Comparison of ENCODE assay signal across 24 mouse cellular contexts in the genomic region with DNA sequence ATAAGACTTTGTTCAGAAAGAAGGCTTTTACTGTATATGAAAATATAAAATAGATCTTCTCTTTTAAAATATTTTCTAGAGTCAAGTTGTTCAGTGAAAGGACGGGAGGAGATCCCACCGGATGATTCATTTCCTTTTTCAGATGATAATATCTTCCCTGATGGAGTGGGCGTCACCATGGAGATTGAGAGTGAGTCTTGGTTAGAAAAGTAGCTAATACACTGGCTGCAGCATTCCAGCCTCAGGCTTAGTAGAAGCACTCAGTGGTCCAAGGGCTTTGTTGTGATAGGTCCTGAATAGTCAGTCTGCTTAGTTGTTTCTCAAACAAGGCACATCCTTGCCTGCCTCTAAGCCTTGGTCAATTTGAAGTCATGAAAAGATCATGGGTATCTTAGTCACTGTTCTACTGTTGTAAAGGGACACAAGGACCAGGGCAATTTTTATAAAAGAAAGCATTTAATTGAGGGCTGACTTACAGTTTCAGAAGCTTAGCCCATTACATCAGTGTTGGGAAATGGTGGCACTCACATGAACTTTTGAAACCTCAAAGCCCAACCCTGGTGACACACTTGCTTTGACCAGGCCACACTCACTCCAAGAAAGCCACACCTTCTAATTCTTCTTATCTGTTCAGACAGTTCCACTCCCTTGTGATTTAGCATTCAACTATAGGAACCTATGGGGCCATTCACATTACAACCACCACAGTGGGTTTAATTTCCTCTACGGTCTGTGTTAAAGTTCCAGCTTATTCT. TPM values are rescaled to one million over a fixed set of nuclear protein-coding genes. Genes with fewer than 3 reads are reported as not detected.
DNase-seq lines count a peak whose midpoint lies in the region; ATAC-seq and TF ChIP-seq lines count a peak whose summit lies in the region.
"Had no signal": no experiment of that assay in that cellular context is flagged by ENCODE, and none has a peak within 500 bp of the region (broad histone marks: within the 10 kb centered on the region; RNA-seq: fewer than 3 reads in every experiment).

No protein-coding gene starts in this region.

- no peak overlapping the region for H3K4me3 ChIP-seq in gastrocnemius, adult 2 months
- H3K4me3 ChIP-seq: embryonic facial prominence, embryonic 10.5 days; erythroblast, embryonic 14.5 days; midbrain, embryonic 15.5 days had no signal

- TF ChIP-seq CTCF in gastrocnemius, adult 2 months (IDR thresholded peaks at IDR 0.05): no peak

- peak; percentile 78 for ATAC-seq in megakaryocyte progenitor cell, adult 5-6 weeks (replicated peaks; ENCODE audit: poor library complexity)
- ATAC-seq: forebrain, embryonic 14.5 days; hindbrain, embryonic 16.5 days; midbrain, embryonic 15.5 days had no signal

- peak; percentile 6 to 24 for DNase-seq in layer of hippocampus, adult 18-20 months (ENCODE audit: low spot score in 2 of 2)
- no peak for DNase-seq in layer of hippocampus, postnatal 10 days (ENCODE audit: low spot score in 2 of 2)
- peak; percentile 10 for DNase-seq in 3134 (ENCODE audit: extremely low read depth, insufficient read length, low spot score)
- DNase-seq in Muller cell, postnatal 12 days (ENCODE audit: inconsistent ontology term): peak; percentile 41
- no peak for DNase-seq in gastrocnemius, adult 2 months
- DNase-seq in gastrocnemius, postnatal 25 days: no peak
- DNase-seq: adrenal gland, adult 8-10 months; cerebellum, adult 11-12 months; cerebellum, postnatal 36 days; heart, postnatal 36 days; kidney, adult 18-20 months; kidney, postnatal 14 days; layer of hippocampus, adult 9-11 months; liver; lung, adult 2 months; lung, postnatal 36 days; thymus, postnatal 4 days had no signal

- intact Hi-C loops in gastrocnemius, adult 2 months (cut with DNase I): no loop called here

- H3K27ac ChIP-seq in gastrocnemius, adult 2 months: no peak overlapping the region
- H3K27ac ChIP-seq: embryonic facial prominence, embryonic 10.5 days; midbrain, embryonic 15.5 days had no signal

RNA-seq across cellular contexts. Expression of a gene that starts 8.1 kb away (rescaled TPM):
- not detected for total RNA-seq in layer of hippocampus, adult 18-20 months (2021)
- not detected for total RNA-seq in layer of hippocampus, postnatal 10 days (2021)
- 0.69 and 1.2 TPM in 2 replicates for total RNA-seq in megakaryocyte progenitor cell, adult 5-6 weeks (2015)
- 0.64 and 3.9 TPM in 2 replicates for total RNA-seq in megakaryocyte progenitor cell, adult 5-6 weeks (2017)
- not detected for total RNA-seq in gastrocnemius, adult 2 months (2021)
- total RNA-seq in gastrocnemius, postnatal 25 days (2021): not detected
- total RNA-seq: heart, postnatal 36 days; left cerebral cortex, postnatal 36 days had no signal

Comparison
In these comparisons a context has a peak if more than half of its experiments do, and no peak if none do; other contexts are left out.
1. DNase-seq: peak in layer of hippocampus, adult 18-20 months (2 of 2), 3134 (single experiment) and Muller cell, postnatal 12 days (single experiment); none in layer of hippocampus, postnatal 10 days (0 of 2), gastrocnemius, adult 2 months (single experiment) and gastrocnemius, postnatal 25 days (single experiment).